Mouse (Mus musculus) lung, embryonic 16.5 days (tissue): Measurements from ENCODE around the gene Ccsap. TPM values are rescaled to one million over a fixed set of nuclear protein-coding genes. Genes with fewer than 3 reads are reported as not detected.
A peak's percentile ranks its signal among the peaks of the same experiment; 100 is the strongest.
"Not testable (repeated sequence)": the region's sequence is repeated elsewhere in the genome, so short reads cannot be mapped to it uniquely, and the experiment has no call there.

ENCODE experiments used
- ATAC-seq: fragments of 200-750 bp; cut with Nextera tagmentation; 2 replicates; pipeline ENCODE4 v1.8.0; 2017; ENCODE audit warnings: low read depth, mild to moderate bottlenecking, moderate library complexity
- H3K27ac ChIP-seq: fragments of 300-500 bp; sonication (generic); 2 replicates; pipeline ENCODE4 v1.5.1; 2014; ENCODE audit warnings: mild to moderate bottlenecking, control low read depth, low read length
- H3K27me3 ChIP-seq: fragments of 300-500 bp; sonication (generic); 2 replicates; pipeline ENCODE4 v1.6.1; 2014; ENCODE audit warnings: low read depth, low read length, mixed read lengths; ENCODE audit not compliant: control insufficient read depth, insufficient read depth
- H3K36me3 ChIP-seq: fragments of 300-500 bp; sonication (generic); 2 replicates; pipeline ENCODE4 v1.6.1; 2014; ENCODE audit warnings: low read length; ENCODE audit not compliant: control insufficient read depth, insufficient read depth
- H3K4me1 ChIP-seq: fragments of 300-500 bp; sonication (generic); replicated peaks from 2 replicates; pipeline ENCODE4 v1.6.1; 2014; ENCODE audit warnings: low read length, mixed read lengths; ENCODE audit not compliant: control insufficient read depth, insufficient read depth
- H3K4me2 ChIP-seq: fragments of 300-500 bp; sonication (generic); 2 replicates; pipeline ENCODE4 v1.6.1; 2014; ENCODE audit warnings: low read depth, low read length, control low read depth
- H3K4me3 ChIP-seq: fragments of 300-500 bp; sonication (generic); 2 replicates; pipeline ENCODE4 v1.5.1; 2014; ENCODE audit warnings: mild to moderate bottlenecking, low read length, control low read depth
- H3K9ac ChIP-seq: fragments of 300-500 bp; sonication (generic); 2 replicates; pipeline ENCODE4 v1.6.1; 2014; ENCODE audit warnings: low read length, control low read depth
- H3K9me3 ChIP-seq: fragments of 300-500 bp; sonication (generic); 2 replicates; pipeline ENCODE4 v1.6.1; 2016; ENCODE audit warnings: low read length; ENCODE audit not compliant: control insufficient read depth
- WGBS: fragments of 180-500 bp; shearing (Covaris S2); extraction: QIAGEN DNeasy Blood & Tissue Kit; methylation state at CpG from one replicate; pipeline ENCODE4 v1.1.7; 2014; 5-methylcytosine and 5-hydroxymethylcytosine counted together
- polyA plus RNA-seq: library from polyadenylated mRNA; unstranded; fragments of >200 nt; fragmentation: Nextera tagmentation; extraction: Ambion mirVana; gene quantifications from 2 replicates; pipeline ENCODE4 v1.2.1, GENCODE M21; 2015

The Ccsap gene
- polyA plus RNA-seq, 1 experiment from 2014 or later = 4.4 TPM

- H3K4me3 ChIP-seq = no peak overlapping the region
- WGBS = 77% methylated on average over 11 of the region's 11 CpGs
- H3K9me3 ChIP-seq = no peaks in the 10 kb centered on the region
- no peak for ATAC-seq
- no peak overlapping the region for H3K4me2 ChIP-seq
- no peaks in the 10 kb centered on the region for H3K36me3 ChIP-seq
- H3K9ac ChIP-seq = no peak overlapping the region
- H3K27me3 ChIP-seq = no peaks in the 10 kb centered on the region
- no peak overlapping the region for H3K27ac ChIP-seq
- no peaks in the 10 kb centered on the region for H3K4me1 ChIP-seq
Measured at GRCm38 (mm10) chr8:123815325-123815724, 44.7 kb downstream of the Ccsap start.

GRCm38 (mm10) chr8:123813892-123814266 lies 46.1 kb downstream of the Ccsap start:
- ATAC-seq = no peak
- Histone ChIP-seq H3K4me1 (no peaks in the 10 kb centered on the region), H3K27ac (no peak overlapping the region), H3K4me2 (no peak overlapping the region), H3K9me3 (no peaks in the 10 kb centered on the region), H3K4me3 (no peak overlapping the region), H3K27me3 (no peaks in the 10 kb centered on the region), H3K9ac (no peak overlapping the region), H3K36me3 (no peaks in the 10 kb centered on the region)
- 84% methylated on average over 4 of the region's 4 CpGs for WGBS

- H3K27me3 ChIP-seq = no peaks in the 10 kb centered on the region
- H3K4me1 ChIP-seq = no peaks in the 10 kb centered on the region
- H3K27ac ChIP-seq = no peak overlapping the region
- no peak overlapping the region for H3K4me2 ChIP-seq
- no peaks in the 10 kb centered on the region for H3K36me3 ChIP-seq
- no peak overlapping the region for H3K4me3 ChIP-seq
- ATAC-seq = no peak
- no peaks in the 10 kb centered on the region for H3K9me3 ChIP-seq
- 66% methylated on average over 16 of the region's 16 CpGs for WGBS
- H3K9ac ChIP-seq = no peak overlapping the region
Measured at GRCm38 (mm10) chr8:123813173-123813891, 46.7 kb downstream of the Ccsap start.

GRCm38 (mm10) chr8:123812227-123812626 lies 47.8 kb downstream of the Ccsap start:
- ATAC-seq = no peak
- Histone ChIP-seq H3K4me1 (peaks cover 4% of the 10 kb centered on the region), H3K36me3 (no peaks in the 10 kb centered on the region), H3K27me3 (no peaks in the 10 kb centered on the region), H3K9ac (no peak overlapping the region), H3K4me2 (no peak overlapping the region), H3K27ac (no peak overlapping the region), H3K9me3 (no peaks in the 10 kb centered on the region), H3K4me3 (no peak overlapping the region)
- WGBS = 81% methylated on average over 5 of the region's 5 CpGs

GRCm38 (mm10) chr8:123809342-123809741 lies 50.7 kb downstream of the Ccsap start:
- peaks cover 21% of the 10 kb centered on the region for H3K4me1 ChIP-seq
- not testable (repeated sequence) for H3K9me3 ChIP-seq, H3K4me2 ChIP-seq, H3K27ac ChIP-seq, H3K36me3 ChIP-seq, H3K9ac ChIP-seq, H3K4me3 ChIP-seq, H3K27me3 ChIP-seq, ATAC-seq
- 87% methylated on average over 4 of the region's 4 CpGs for WGBS

- ATAC-seq = no peak
- no peak overlapping the region for H3K4me2 ChIP-seq
- H3K9ac ChIP-seq = no peak overlapping the region
- H3K27ac ChIP-seq = no peak overlapping the region
- H3K4me3 ChIP-seq = no peak overlapping the region
- no peaks in the 10 kb centered on the region for H3K9me3 ChIP-seq
- no peaks in the 10 kb centered on the region for H3K36me3 ChIP-seq
- H3K4me1 ChIP-seq = peaks cover 21% of the 10 kb centered on the region
- 59% methylated on average over 7 of the region's 7 CpGs for WGBS
- no peaks in the 10 kb centered on the region for H3K27me3 ChIP-seq
Measured at GRCm38 (mm10) chr8:123808671-123809070, 51.3 kb downstream of the Ccsap start.

GRCm38 (mm10) chr8:123807852-123808573 lies 52.0 kb downstream of the Ccsap start:
- no peak overlapping the region for H3K27ac ChIP-seq
- no peak overlapping the region for H3K9ac ChIP-seq
- ATAC-seq = no peak
- H3K4me3 ChIP-seq = no peak overlapping the region
- H3K4me1 ChIP-seq = peaks cover 21% of the 10 kb centered on the region
- no peaks in the 10 kb centered on the region for H3K36me3 ChIP-seq
- H3K9me3 ChIP-seq = no peaks in the 10 kb centered on the region
- H3K27me3 ChIP-seq = no peaks in the 10 kb centered on the region
- WGBS = 68% methylated on average over 6 of the region's 6 CpGs
- no peak overlapping the region for H3K4me2 ChIP-seq

- no peak overlapping the region for H3K27ac ChIP-seq
- peaks cover 21% of the 10 kb centered on the region for H3K4me1 ChIP-seq
- ATAC-seq = peak; percentile 13; the same call in 1 of the 2 replicates
- H3K27me3 ChIP-seq = no peaks in the 10 kb centered on the region
- no peaks in the 10 kb centered on the region for H3K9me3 ChIP-seq
- WGBS = 5% methylated on average over 14 of the region's 14 CpGs
- peak overlapping the region; percentile 78 for H3K4me3 ChIP-seq
- H3K36me3 ChIP-seq = no peaks in the 10 kb centered on the region
- H3K4me2 ChIP-seq = peak overlapping the region; percentile 86
- H3K9ac ChIP-seq = peak overlapping the region; percentile 54
Measured at GRCm38 (mm10) chr8:123807024-123807431, 53.0 kb downstream of the Ccsap start.

- WGBS = 6% methylated on average over 12 of the region's 12 CpGs
- H3K27me3 ChIP-seq = no peaks in the 10 kb centered on the region
- H3K4me1 ChIP-seq = peaks cover 21% of the 10 kb centered on the region
- H3K4me3 ChIP-seq = peak overlapping the region; percentile 78
- no peak for ATAC-seq
- no peaks in the 10 kb centered on the region for H3K9me3 ChIP-seq
- no peaks in the 10 kb centered on the region for H3K36me3 ChIP-seq
- peak overlapping the region; percentile 86 for H3K4me2 ChIP-seq
- peak overlapping the region; percentile 47; the same call in 1 of the 2 replicates for H3K27ac ChIP-seq
- H3K9ac ChIP-seq = peak overlapping the region; percentile 87
Measured at GRCm38 (mm10) chr8:123806374-123806935, 53.6 kb downstream of the Ccsap start.
